Mouse (Mus musculus): ENCODE results near the gene Nudt3. TPM values are rescaled to one million over a fixed set of nuclear protein-coding genes. Genes with fewer than 3 reads are reported as not detected.
A peak's percentile ranks its signal among the peaks of the same experiment; 100 is the strongest.

Nudt3 gene
- total and polyA plus RNA-seq, 3 experiments = 79.8 to 245 (median 140) TPM

DNA sequence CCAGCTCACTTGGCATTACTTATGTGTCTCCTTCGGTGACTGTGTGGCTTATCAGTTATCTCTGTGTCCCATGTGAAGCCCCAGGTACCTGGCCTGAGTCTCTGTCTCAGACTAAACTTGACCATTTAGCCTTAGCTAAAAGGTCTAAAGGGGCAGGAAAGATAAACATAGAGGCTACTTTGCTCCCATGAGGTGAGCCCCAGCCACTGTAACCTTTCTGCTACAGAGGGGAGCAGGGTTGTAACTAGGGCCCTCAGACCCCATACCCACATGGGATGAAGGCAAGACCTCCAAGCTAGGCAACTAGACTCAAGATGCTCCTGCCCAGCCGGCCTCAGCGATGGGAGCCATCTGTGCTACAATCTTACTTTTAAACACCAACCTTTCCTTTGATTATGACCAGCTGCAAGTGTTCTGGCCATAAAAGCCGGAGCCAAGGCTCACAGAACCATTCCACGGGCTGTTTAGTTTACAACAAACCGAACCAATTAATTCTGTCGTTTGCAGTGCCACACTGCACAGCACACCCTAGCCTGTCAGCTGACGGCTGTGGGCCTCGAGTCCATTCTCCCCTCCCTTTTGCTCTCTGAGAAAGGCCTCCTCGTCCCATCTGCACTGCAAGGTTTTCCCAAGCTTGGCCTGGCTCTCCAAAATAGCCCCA, 48.0 kb downstream of the Nudt3 start:
- Histone ChIP-seq H3K36me3 (replicated peaks) (peaks cover 74% of the 10 kb centered on the region), H3K4me3 (ENCODE audit: low read depth, low read length) (no peak overlapping the region; the same call in 1 of the 2 replicates), H3K4me1 (ENCODE audit: insufficient read depth, low read depth, low read length) (peaks cover 70% of the 10 kb centered on the region), H3K27me3 (ENCODE audit: insufficient read depth, low read length) (no peaks in the 10 kb centered on the region), H3K9me3 (replicated peaks) (no peaks in the 10 kb centered on the region)
- TF ChIP-seq POLR2AphosphoS5 (IDR thresholded peaks at IDR 0.05; ENCODE audit: insufficient replicate concordance, low read depth, low read length) (no peak), GATA1 (IDR thresholded peaks at IDR 0.05; ENCODE audit: borderline replicate concordance, low read length) (no peak), CTCF (IDR thresholded peaks at IDR 0.05; ENCODE audit: low read depth, low read length) (no peak), TAL1 (conservative IDR thresholded peaks at IDR 0.05; ENCODE audit: low read depth, low read length) (no peak), GATA2 (IDR thresholded peaks at IDR 0.05; ENCODE audit: borderline replicate concordance, low read depth, low read length) (no peak)
- DNase-seq (ENCODE audit: low spot score) = no peak
- ATAC-seq (ENCODE audit: extremely low read depth, insufficient number of reproducible peaks, low FRiP score, poor library complexity, severe bottlenecking) = no peak

DNA sequence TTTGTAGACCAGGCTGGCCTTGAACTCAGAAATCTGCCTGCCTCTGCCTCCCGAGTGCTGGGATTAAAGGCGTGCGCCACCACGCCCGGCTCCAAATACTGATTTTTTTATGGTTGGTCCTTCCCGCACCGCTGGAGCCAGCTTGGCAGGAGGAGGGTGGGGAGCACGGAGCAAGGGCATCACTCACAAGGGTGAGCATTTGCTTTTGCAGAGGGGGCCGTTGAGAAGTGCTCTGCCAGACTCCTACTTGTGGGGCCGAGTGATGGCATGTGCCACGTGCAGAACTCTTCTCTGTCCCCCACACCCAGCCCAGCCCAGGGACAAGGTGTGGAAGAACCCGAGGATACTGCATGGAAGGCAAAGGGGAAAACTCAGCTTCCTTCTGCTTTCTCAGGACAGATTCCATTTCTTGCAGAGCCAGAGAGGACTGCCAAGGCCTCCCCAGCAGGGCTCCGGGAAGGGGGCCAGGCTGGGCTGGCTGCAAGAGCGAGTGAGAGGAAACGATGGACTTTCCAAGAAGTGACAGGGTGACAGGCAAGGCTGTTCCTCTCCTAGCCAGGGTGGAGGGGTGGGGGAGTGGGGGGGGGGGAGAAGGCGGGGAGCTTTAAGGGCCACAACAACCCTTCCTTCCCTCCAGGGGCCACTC, 48.7 kb downstream of the Nudt3 start:
- H3K9me3 ChIP-seq (replicated peaks) = no peaks in the 10 kb centered on the region
- TF ChIP-seq CTCF (IDR thresholded peaks at IDR 0.05; ENCODE audit: low read depth, low read length) (no peak), POLR2AphosphoS5 (IDR thresholded peaks at IDR 0.05; ENCODE audit: insufficient replicate concordance, low read depth, low read length) (no peak), GATA1 (IDR thresholded peaks at IDR 0.05; ENCODE audit: borderline replicate concordance, low read length) (no peak), TAL1 (conservative IDR thresholded peaks at IDR 0.05; ENCODE audit: low read depth, low read length) (no peak), GATA2 (IDR thresholded peaks at IDR 0.05; ENCODE audit: borderline replicate concordance, low read depth, low read length) (no peak)

DNA sequence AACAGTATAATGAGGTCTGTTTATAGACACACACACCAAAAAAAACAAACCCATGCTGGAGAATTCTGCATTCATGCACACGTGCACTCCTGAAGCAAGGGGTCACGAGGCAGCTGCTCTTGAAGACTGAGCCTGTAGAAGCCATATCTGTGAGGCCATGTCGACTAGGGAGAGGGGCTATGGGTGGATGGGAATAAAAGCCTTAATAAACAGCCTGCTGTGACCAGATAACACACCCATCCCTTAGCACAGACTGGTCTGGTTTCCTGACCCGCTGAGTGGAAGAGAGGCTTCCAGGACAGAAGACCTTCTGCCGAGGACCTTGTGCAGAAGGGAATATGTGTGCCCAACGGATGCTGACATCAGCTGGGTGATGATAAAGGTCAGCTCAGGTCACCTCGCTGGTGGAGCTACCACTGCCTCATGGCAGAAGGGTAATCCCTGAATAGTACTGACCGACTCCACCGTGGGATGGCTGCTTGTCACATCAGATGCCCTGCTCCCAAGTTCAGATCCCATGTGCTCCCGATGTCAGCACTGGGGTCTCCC, 49.4 kb downstream of the Nudt3 start:
- ATAC-seq (ENCODE audit: extremely low read depth, insufficient number of reproducible peaks, low FRiP score, poor library complexity, severe bottlenecking) = peak; percentile 83
- no peak for DNase-seq (ENCODE audit: low spot score)
- Histone ChIP-seq H3K36me3 (replicated peaks) (peaks cover 64% of the 10 kb centered on the region), H3K4me1 (ENCODE audit: insufficient read depth, low read depth, low read length) (peaks cover 59% of the 10 kb centered on the region), H3K27me3 (ENCODE audit: insufficient read depth, low read length) (no peaks in the 10 kb centered on the region; the same call in 1 of the 2 replicates), H3K9me3 (replicated peaks) (no peaks in the 10 kb centered on the region), H3K4me3 (ENCODE audit: low read depth, low read length) (peak overlapping the region; percentile 39; the same call in 1 of the 2 replicates)
- TF ChIP-seq TAL1 (conservative IDR thresholded peaks at IDR 0.05; ENCODE audit: low read depth, low read length) (peak; percentile 61), CTCF (IDR thresholded peaks at IDR 0.05; ENCODE audit: low read depth, low read length) (no peak), POLR2AphosphoS5 (IDR thresholded peaks at IDR 0.05; ENCODE audit: insufficient replicate concordance, low read depth, low read length) (no peak), GATA1 (IDR thresholded peaks at IDR 0.05; ENCODE audit: borderline replicate concordance, low read length) (no peak), GATA2 (IDR thresholded peaks at IDR 0.05; ENCODE audit: borderline replicate concordance, low read depth, low read length) (no peak)

More for the DNA sequence above, 48.7 kb downstream of the Nudt3 start:
- Histone ChIP-seq H3K4me3 (ENCODE audit: low read depth, low read length) (peak overlapping the region; percentile 27; the same call in 1 of the 2 replicates), H3K27me3 (ENCODE audit: insufficient read depth, low read length) (no peaks in the 10 kb centered on the region), H3K36me3 (replicated peaks) (peaks cover 71% of the 10 kb centered on the region), H3K4me1 (ENCODE audit: insufficient read depth, low read depth, low read length) (peaks cover 63% of the 10 kb centered on the region)
- DNase-seq (ENCODE audit: low spot score) (peak; percentile 60), ATAC-seq (ENCODE audit: extremely low read depth, insufficient number of reproducible peaks, low FRiP score, poor library complexity, severe bottlenecking) (no peak)

DNA sequence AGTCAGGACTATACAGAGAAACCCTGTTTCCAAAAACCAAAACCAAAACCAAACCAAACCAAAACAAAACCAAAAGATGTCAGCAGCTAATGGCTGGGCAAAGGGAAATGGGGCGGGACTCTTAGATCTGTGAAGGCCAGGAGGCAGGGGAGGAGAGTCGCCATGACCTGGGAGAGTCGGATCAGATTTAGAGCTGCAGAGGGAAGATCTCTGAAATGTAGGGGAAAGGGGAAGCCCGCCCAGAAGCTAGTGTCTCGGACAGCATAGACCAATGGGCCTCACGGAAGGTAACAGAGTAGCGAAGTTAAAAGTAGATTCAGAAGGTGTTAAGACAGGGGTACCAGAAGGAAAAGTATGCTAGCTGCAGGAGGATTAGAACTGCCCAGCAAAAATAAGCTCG, 52.0 kb downstream of the Nudt3 start:
- Histone ChIP-seq H3K27me3 (ENCODE audit: insufficient read depth, low read length) (peaks cover 9% of the 10 kb centered on the region), H3K4me1 (ENCODE audit: insufficient read depth, low read depth, low read length) (peaks cover 56% of the 10 kb centered on the region), H3K9me3 (replicated peaks) (no peaks in the 10 kb centered on the region)

DNA sequence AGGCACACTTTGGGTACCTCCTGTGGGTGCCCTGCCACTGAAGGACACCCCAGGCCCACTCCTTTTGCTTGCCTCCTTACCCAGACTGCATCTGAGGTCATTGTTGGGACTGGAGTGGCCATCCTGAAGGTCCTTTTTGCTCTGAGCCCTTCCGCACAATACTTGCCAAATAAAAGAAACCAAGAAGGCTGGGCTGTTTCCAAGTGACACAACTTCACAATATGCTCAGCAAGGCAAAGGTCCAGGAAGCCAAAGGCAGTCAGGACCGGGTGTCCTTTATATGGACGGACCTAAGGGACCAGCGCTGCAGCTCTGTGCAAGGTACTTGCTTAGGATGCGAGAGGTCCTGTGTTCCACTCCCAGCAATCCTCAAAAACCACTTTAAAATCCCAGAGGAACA, 55.1 kb downstream of the Nudt3 start:
- no peak for ATAC-seq (ENCODE audit: extremely low read depth, insufficient number of reproducible peaks, low FRiP score, poor library complexity, severe bottlenecking)
- TF ChIP-seq POLR2AphosphoS5 (IDR thresholded peaks at IDR 0.05; ENCODE audit: insufficient replicate concordance, low read depth, low read length) (no peak), CTCF (IDR thresholded peaks at IDR 0.05; ENCODE audit: low read depth, low read length) (no peak), TAL1 (conservative IDR thresholded peaks at IDR 0.05; ENCODE audit: low read depth, low read length) (no peak), GATA1 (IDR thresholded peaks at IDR 0.05; ENCODE audit: borderline replicate concordance, low read length) (no peak), GATA2 (IDR thresholded peaks at IDR 0.05; ENCODE audit: borderline replicate concordance, low read depth, low read length) (no peak)
- peaks cover 37% of the 10 kb centered on the region for H3K36me3 ChIP-seq (replicated peaks)
- peaks cover 9% of the 10 kb centered on the region for H3K27me3 ChIP-seq (ENCODE audit: insufficient read depth, low read length)
- H3K4me1 ChIP-seq (ENCODE audit: insufficient read depth, low read depth, low read length) = peaks cover 59% of the 10 kb centered on the region
- no peaks in the 10 kb centered on the region for H3K9me3 ChIP-seq (replicated peaks)
- no peak for DNase-seq (ENCODE audit: low spot score)
- H3K4me3 ChIP-seq (ENCODE audit: low read depth, low read length) = no peak overlapping the region

More for the DNA sequence above, 52.0 kb downstream of the Nudt3 start:
- no peak overlapping the region for H3K4me3 ChIP-seq (ENCODE audit: low read depth, low read length)
- peaks cover 46% of the 10 kb centered on the region for H3K36me3 ChIP-seq (replicated peaks)
- no peak for ATAC-seq (ENCODE audit: extremely low read depth, insufficient number of reproducible peaks, low FRiP score, poor library complexity, severe bottlenecking)
- TF ChIP-seq GATA1 (IDR thresholded peaks at IDR 0.05; ENCODE audit: borderline replicate concordance, low read length) = no peak
- no peak for TF ChIP-seq TAL1 (conservative IDR thresholded peaks at IDR 0.05; ENCODE audit: low read depth, low read length)
- TF ChIP-seq GATA2 (IDR thresholded peaks at IDR 0.05; ENCODE audit: borderline replicate concordance, low read depth, low read length) = no peak
- TF ChIP-seq POLR2AphosphoS5 (IDR thresholded peaks at IDR 0.05; ENCODE audit: insufficient replicate concordance, low read depth, low read length) = no peak
- no peak for TF ChIP-seq CTCF (IDR thresholded peaks at IDR 0.05; ENCODE audit: low read depth, low read length)
- DNase-seq (ENCODE audit: low spot score) = no peak

DNA sequence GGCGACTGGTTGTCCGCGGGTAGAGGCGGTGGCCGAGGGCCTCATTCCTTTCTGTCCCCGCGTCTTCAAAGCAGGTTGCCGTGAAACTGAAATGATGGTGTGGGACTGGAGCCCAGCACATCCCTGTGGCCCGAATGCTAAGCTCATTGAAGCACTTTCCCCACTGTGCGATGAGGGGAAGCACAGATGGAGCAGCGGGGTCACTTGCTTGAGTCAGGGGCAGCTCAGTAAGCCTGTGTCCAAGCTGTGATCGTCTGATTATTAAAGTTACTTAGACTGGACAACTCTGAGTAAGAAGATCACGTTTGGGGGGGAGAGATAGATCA, 57.4 kb downstream of the Nudt3 start:
- H3K9me3 ChIP-seq (replicated peaks) = no peaks in the 10 kb centered on the region
- TF ChIP-seq POLR2AphosphoS5 (IDR thresholded peaks at IDR 0.05; ENCODE audit: insufficient replicate concordance, low read depth, low read length) = no peak
- H3K4me3 ChIP-seq (ENCODE audit: low read depth, low read length) = peak overlapping the region; percentile 84
- H3K4me1 ChIP-seq (ENCODE audit: insufficient read depth, low read depth, low read length) = peaks cover 54% of the 10 kb centered on the region
- peaks cover 9% of the 10 kb centered on the region for H3K27me3 ChIP-seq (ENCODE audit: insufficient read depth, low read length)
- ATAC-seq (ENCODE audit: extremely low read depth, insufficient number of reproducible peaks, low FRiP score, poor library complexity, severe bottlenecking) (no peak), DNase-seq (ENCODE audit: low spot score) (no peak)
- peaks cover 38% of the 10 kb centered on the region for H3K36me3 ChIP-seq (replicated peaks)

Data from G1E (cell line).